Mouse (Mus musculus) ES-Bruce4 (cell line): Measurements from ENCODE around the gene Hyal1. TPM values are rescaled to one million over a fixed set of nuclear protein-coding genes. Genes with fewer than 3 reads are reported as not detected.

ENCODE experiments used
- H3K27ac ChIP-seq: 2 replicates; pipeline ENCODE4 v1.5.1; 2012; ENCODE audit warnings: low read length, inconsistent platforms; ENCODE audit not compliant: insufficient read depth
- H3K27me3 ChIP-seq: 2 replicates; pipeline ENCODE4 v1.6.1; 2012; ENCODE audit warnings: mild to moderate bottlenecking, low read length, inconsistent platforms; ENCODE audit not compliant: control insufficient read depth, poor library complexity, insufficient read depth, severe bottlenecking
- H3K36me3 ChIP-seq: 2 replicates; pipeline ENCODE4 v1.6.1; 2012; ENCODE audit warnings: inconsistent platforms, mild to moderate bottlenecking, low read length, moderate library complexity; ENCODE audit not compliant: control insufficient read depth, poor library complexity, insufficient read depth, severe bottlenecking
- H3K4me1 ChIP-seq: one replicate; pipeline ENCODE4 v1.8.1; 2011; ENCODE audit warnings: low read length; ENCODE audit not compliant: control insufficient read depth, insufficient read depth
- H3K4me3 ChIP-seq: 2 replicates; pipeline ENCODE4 v1.5.1; 2011; ENCODE audit warnings: low read depth, mild to moderate bottlenecking, low read length
- H3K9ac ChIP-seq: 2 replicates; pipeline ENCODE4 v1.6.1; 2012; ENCODE audit warnings: low read depth, mild to moderate bottlenecking, inconsistent platforms; ENCODE audit not compliant: poor library complexity, severe bottlenecking
- H3K9me3 ChIP-seq: replicated peaks from 2 replicates; pipeline ENCODE4 v1.6.1; 2012; ENCODE audit warnings: mild to moderate bottlenecking, low read length, inconsistent platforms; ENCODE audit not compliant: control insufficient read depth, poor library complexity, insufficient read depth, severe bottlenecking
- CTCF ChIP-seq: IDR thresholded peaks from one replicate; pipeline ENCODE4 v1.8.1; 2011; ENCODE audit warnings: low read depth, low read length
- EP300 ChIP-seq: IDR thresholded peaks from 2 replicates; pipeline ENCODE4 v1.6.1; 2011; ENCODE audit warnings: low read depth, low read length; ENCODE audit not compliant: insufficient read depth
- POLR2A ChIP-seq: IDR thresholded peaks from one replicate; pipeline ENCODE4 v1.8.1; 2011; ENCODE audit warnings: low read length; ENCODE audit not compliant: insufficient read depth
- polyA plus RNA-seq: library from polyadenylated mRNA; stranded (reverse); fragments of >200 nt; gene quantifications from 2 replicates; pipeline ENCODE4 v1.2.4, GENCODE M21; 2011; ENCODE audit warnings: low read depth; ENCODE audit not compliant: missing spikeins, insufficient read depth, insufficient read length

Gene Hyal1
- polyA plus RNA-seq, 1 experiment, result 25.8 TPM

GRCm38 (mm10) chr9:107612191-107612944 is 35.6 kb downstream of the Hyal1 start:
- peaks cover 6% of the 10 kb centered on the region for H3K4me1 ChIP-seq
- TF ChIP-seq CTCF (peak; percentile 83), POLR2A (no peak), EP300 (peak; percentile 66)
- no peak overlapping the region for H3K27ac ChIP-seq

GRCm38 (mm10) chr9:107612945-107613569 is 36.3 kb downstream of the Hyal1 start:
- TF ChIP-seq POLR2A (no peak), CTCF (no peak), EP300 (no peak)
- no peaks in the 10 kb centered on the region for H3K27me3 ChIP-seq
- H3K4me3 ChIP-seq, result peak overlapping the region; percentile 47
- peak overlapping the region; percentile 57; the same call in 1 of the 2 replicates for H3K27ac ChIP-seq
- H3K9me3 ChIP-seq, result no peaks in the 10 kb centered on the region
- no peak overlapping the region for H3K9ac ChIP-seq
- H3K36me3 ChIP-seq, result peaks cover 23% of the 10 kb centered on the region
- H3K4me1 ChIP-seq, result peaks cover 6% of the 10 kb centered on the region

More at GRCm38 (mm10) chr9:107612191-107612944, 35.6 kb downstream of the Hyal1 start:
- Histone ChIP-seq H3K27me3 (no peaks in the 10 kb centered on the region), H3K36me3 (peaks cover 23% of the 10 kb centered on the region), H3K9me3 (no peaks in the 10 kb centered on the region), H3K9ac (peak overlapping the region; percentile 59), H3K4me3 (peak overlapping the region; percentile 63)

GRCm38 (mm10) chr9:107615035-107615434 is 38.3 kb downstream of the Hyal1 start:
- Histone ChIP-seq H3K9me3 (no peaks in the 10 kb centered on the region), H3K9ac (no peak overlapping the region), H3K36me3 (peaks cover 23% of the 10 kb centered on the region), H3K27me3 (no peaks in the 10 kb centered on the region), H3K4me3 (no peak overlapping the region), H3K27ac (no peak overlapping the region), H3K4me1 (no peaks in the 10 kb centered on the region)
- TF ChIP-seq EP300, result no peak
- TF ChIP-seq CTCF, result no peak
- TF ChIP-seq POLR2A, result no peak

- Histone ChIP-seq H3K4me1 (no peaks in the 10 kb centered on the region), H3K27me3 (no peaks in the 10 kb centered on the region), H3K4me3 (no peak overlapping the region), H3K27ac (peak overlapping the region; percentile 2; the same call in 1 of the 2 replicates), H3K9me3 (no peaks in the 10 kb centered on the region), H3K36me3 (peaks cover 23% of the 10 kb centered on the region), H3K9ac (no peak overlapping the region)
- no peak for TF ChIP-seq EP300
- TF ChIP-seq CTCF, result no peak
- TF ChIP-seq POLR2A, result no peak
These were observed 40.7 kb downstream of the Hyal1 start for GRCm38 (mm10) chr9:107617461-107617860.

GRCm38 (mm10) chr9:107618098-107618497 is 41.4 kb downstream of the Hyal1 start:
- Histone ChIP-seq H3K9me3 (no peaks in the 10 kb centered on the region), H3K4me1 (no peaks in the 10 kb centered on the region), H3K36me3 (peaks cover 23% of the 10 kb centered on the region), H3K27ac (peak overlapping the region; percentile 2; the same call in 1 of the 2 replicates), H3K27me3 (no peaks in the 10 kb centered on the region), H3K4me3 (no peak overlapping the region), H3K9ac (no peak overlapping the region)
- no peak for TF ChIP-seq CTCF
- TF ChIP-seq POLR2A, result no peak
- TF ChIP-seq EP300, result no peak
